Mouse (Mus musculus): Measurements from ENCODE around the gene Guca1b.
A peak's percentile ranks its signal among the peaks of the same experiment; 100 is the strongest.
"Not testable (repeated sequence)": the region's sequence is repeated elsewhere in the genome, so short reads cannot be mapped to it uniquely, and the experiment has no call there.

Gene Guca1b

DNA sequence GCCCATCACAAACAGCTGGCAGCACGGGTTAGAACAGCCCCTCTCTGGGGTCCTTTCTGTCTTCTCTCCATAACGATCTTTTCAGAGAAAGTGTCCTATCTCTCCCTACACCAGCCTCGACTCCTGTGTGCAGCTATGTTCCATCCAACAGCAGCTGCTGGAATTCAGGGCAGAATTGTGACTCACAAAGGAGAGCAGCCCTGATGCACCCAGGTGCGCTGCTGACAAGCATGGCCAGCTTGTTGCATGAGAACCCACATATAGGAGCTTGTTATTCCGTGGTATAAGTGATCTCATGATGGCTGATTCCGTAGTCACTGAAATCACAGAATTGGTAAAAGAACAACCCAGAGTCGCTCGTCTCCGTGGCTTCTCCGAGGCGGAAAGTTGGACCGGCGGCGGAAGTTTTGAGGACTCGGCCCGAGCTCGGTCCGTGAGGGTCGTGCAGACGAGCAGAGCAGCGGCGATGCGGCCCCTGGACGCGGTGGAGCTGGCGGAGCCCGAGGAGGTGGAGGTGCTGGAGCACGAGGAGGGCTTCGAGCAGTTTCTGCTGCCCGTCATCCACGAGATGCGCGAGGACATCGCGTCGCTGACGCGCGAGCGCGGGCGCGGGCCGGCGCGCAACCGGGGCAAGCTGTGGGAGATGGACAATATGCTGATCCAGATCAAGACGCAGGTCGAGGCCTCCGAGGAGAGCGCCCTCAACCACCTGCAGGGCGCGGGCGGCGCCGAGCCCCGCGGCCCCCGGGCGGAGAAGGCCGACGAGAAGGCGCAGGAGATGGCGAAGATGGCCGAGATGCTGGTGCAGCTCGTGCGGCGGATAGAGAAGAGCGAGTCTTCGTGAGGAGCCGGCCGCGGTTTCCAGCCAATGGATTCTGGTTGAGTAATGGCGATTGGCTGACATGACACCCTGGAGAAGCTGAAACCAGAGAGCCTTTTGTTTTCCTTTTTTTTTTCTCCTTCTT, 25.0 kb downstream of the Guca1b start:
- peak in 1 of 2 experiments; percentile 28 for DNase-seq (ENCODE audit: low spot score in 2 of 2)

DNA sequence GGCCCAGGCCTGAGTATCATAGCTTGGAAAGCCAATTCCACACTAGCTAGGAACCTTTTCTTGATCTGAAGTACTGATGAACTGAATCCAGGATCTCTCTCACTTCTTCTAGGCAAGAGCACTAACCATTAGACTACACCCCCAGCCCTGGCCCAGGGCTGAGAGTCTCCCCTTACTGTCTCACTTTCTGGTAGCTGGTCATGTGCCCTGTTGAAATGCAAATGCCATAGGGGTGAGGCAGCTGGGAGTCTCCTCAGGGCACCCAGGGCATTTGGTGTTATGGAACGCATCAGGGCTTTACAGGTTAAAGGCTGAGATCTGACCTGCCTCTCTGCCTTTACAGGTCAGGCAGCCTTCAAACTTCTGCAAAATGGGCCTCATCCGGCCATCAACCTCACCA, 35.0 kb downstream of the Guca1b start:
- DNase-seq (ENCODE audit: low spot score in 2 of 2), result no peak

DNA sequence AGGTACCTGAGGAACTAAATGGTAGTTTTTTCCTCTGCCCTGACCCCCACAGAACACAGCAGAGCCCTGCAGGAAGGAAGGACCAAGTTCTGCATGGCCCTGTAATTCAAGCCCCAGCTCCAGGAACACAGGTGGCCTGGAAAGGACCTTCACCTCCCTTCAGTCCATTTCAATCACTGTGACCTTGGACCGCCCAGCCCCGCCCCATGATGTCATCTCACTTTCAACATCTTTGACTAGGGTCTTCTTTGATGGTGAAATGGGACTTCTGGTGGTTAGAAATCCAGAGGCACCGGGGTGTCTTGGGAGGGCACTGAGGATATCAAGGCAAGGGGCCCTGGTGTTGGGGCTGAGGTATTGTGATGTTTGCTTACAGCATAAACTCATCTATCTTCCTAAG, 36.4 kb downstream of the Guca1b start:
- DNase-seq (ENCODE audit: low spot score in 2 of 2), result no peak

GRCm38 (mm10) chr17:47422616-47423015, 37.4 kb downstream of the Guca1b start:
- DNase-seq (ENCODE audit: low spot score in 2 of 2), result not testable (repeated sequence)

DNA sequence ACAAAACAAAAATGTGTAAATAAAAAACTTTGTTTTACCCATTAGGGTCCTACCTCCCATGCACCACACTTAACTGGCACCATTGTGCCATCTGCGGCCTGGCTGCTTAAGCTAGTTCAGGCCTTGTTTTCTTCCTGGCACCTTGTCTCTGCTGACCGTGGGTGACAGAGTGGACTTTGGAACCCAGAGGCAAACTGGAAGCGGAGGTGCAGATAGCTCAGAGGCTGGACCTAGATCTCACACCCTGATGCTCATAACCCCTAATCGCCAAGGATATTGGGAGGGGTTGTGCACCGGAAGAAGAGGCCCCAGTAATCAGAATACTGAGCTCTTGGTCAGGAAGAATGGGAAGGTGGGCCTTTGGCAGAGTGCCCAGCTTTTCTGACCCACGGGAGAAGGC, 39.0 kb downstream of the Guca1b start:
- DNase-seq (ENCODE audit: low spot score in 2 of 2), result no peak

DNA sequence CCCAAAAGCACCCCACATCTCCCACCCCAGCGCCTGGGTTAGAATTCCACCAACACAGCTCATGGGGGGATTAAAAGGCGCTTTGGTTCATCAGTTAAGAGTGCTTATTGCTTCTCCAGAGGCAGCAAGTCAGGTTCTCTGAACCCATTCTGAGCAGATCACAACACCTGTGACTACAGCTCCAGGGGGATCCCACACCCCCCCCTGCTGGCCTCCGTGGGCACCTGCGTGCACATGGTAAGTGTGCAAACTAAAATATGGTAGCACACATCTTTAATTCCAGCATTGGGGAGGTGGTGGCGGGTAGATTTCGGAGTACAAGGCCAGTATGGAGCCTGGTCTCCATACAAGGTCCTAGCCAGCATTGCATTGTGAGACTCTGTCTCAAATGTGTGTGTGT, 42.1 kb downstream of the Guca1b start:
- DNase-seq (ENCODE audit: low spot score in 2 of 2), result no peak

DNA sequence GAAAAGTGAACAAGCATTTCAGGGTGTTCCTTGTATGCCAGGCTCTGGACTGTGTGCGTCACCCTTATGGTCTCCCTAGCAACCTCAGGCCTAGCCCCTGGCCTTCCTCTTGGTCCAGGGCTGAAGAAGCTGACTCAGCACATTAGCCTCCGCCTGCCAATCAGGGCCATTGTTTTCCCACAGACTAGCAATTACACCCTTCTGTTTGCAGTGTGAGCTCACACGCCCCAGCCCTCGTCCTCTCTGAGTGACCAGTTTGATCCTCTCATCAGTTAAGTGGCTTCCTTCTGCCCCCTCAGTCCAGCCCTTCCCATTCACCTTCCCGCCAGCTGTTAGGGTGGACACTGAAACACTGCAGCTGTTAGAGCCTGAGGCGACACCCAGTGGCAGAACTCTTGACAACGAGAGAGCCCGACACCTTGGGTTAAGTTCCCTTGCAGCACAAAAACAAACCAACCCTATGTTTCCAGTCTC, 43.7 kb downstream of the Guca1b start:
- no peak for DNase-seq (ENCODE audit: low spot score in 2 of 2)

GRCm38 (mm10) chr17:47430815-47431214, 45.6 kb downstream of the Guca1b start:
- no peak for DNase-seq (ENCODE audit: low spot score in 2 of 2)

- no peak for DNase-seq (ENCODE audit: low spot score in 2 of 2)
Observed at GRCm38 (mm10) chr17:47436156-47436906, 51.1 kb downstream of the Guca1b start, which contains the start of gene AI661453. Gene AI661453, plus strand, starts transcription at chr17:47436615.

- no peak for DNase-seq (ENCODE audit: low spot score in 2 of 2)
Observed at GRCm38 (mm10) chr17:47436907-47437547, 51.8 kb downstream of the Guca1b start, which contains the start of gene 1700001C19Rik. Gene 1700001C19Rik, minus strand, starts transcription at chr17:47437376.

GRCm38 (mm10) chr17:47438611-47439010, 53.4 kb downstream of the Guca1b start:
- no peak for DNase-seq (ENCODE audit: low spot score in 2 of 2)

DNA sequence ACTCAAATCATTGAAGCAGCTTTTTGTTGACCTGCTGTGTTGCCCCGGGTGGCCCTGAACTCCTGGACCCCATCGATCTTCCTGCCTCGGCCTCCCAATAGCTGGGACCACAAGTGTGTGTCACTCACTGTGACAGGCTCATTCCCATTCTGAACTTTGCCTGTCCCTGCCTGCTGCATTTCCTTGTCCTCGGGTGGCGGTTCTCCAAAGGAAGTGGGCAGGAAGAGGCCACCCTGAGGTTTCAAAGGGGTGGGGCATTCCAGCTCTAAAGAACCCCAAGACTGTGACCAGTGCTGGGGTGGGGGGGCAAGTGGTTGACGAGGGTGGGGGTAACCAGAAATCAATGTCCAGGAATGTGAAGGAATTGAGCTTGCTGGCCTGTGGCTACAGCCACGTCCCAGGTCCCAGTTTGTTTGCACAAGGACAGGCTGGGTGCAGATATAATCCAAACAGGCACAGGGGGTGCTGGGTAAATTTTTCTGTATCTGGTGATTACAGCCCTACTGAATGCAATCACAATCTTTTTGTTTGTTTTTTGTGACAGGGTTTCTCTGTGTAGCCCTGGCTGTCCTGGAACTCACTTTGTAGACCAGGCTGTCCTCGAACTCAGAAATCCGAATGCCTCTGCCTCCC, 54.3 kb downstream of the Guca1b start:
- no peak for DNase-seq (ENCODE audit: low spot score in 2 of 2)

GRCm38 (mm10) chr17:47440359-47440890, 55.2 kb downstream of the Guca1b start:
- DNase-seq (ENCODE audit: low spot score in 2 of 2), result peak in 1 of 2 experiments; percentile 18

- DNase-seq (ENCODE audit: low spot score in 2 of 2), result no peak
Observed at GRCm38 (mm10) chr17:47441296-47442051, 56.3 kb downstream of the Guca1b start.

DNA sequence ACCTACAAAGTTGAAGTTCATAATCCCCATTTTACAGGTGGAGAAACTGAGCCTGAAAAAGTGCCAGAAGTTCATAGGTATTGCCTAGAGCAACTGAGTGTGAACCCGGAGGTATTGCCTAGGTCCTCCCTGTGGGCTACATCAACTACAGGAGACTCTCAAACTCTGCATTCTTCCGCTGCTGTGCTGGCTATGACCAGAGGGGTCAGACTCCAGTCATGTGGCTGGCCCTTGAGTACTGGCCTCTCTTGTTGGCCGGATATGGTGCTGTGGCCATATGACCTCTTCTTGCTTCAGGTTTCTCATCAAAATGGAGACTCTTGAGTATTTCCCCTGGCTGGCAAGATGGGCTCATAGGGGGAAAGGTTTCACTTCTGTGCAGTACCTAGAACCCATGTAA, 57.1 kb downstream of the Guca1b start:
- DNase-seq (ENCODE audit: low spot score in 2 of 2), result no peak

All from cerebellum, postnatal 4 days (tissue).